Mouse (Mus musculus) large intestine, adult 2 months (tissue): Measurements from ENCODE around the gene Hps5. TPM values are rescaled to one million over a fixed set of nuclear protein-coding genes. Genes with fewer than 3 reads are reported as not detected.
"Not testable (repeated sequence)": the region's sequence is repeated elsewhere in the genome, so short reads cannot be mapped to it uniquely, and the experiment has no call there.

ENCODE experiments used
- DNase-seq: peaks from one replicate; pipeline ENCODE4 v3.0.0-alpha.2; 2012; ENCODE audit warnings: low read depth, low spot score
- WGBS: fragments of 180-500 bp; shearing (Covaris S2); methylation state at CpG from one replicate; pipeline ENCODE4 v1.1.7; 2018; 5-methylcytosine and 5-hydroxymethylcytosine counted together
- polyA plus RNA-seq: library from polyadenylated mRNA; depleted of rRNA; stranded (reverse); fragments of >200 nt; gene quantifications from 2 replicates; pipeline ENCODE4 v1.2.3, GENCODE M21; 2012

Gene Hps5
- polyA plus RNA-seq, 1 experiment, result 27.6 TPM

GRCm38 (mm10) chr7:46746381-46746780 lies 49.5 kb downstream of the Hps5 start:
- 65% methylated on average over 7 of the region's 7 CpGs for WGBS
- DNase-seq, result no peak

GRCm38 (mm10) chr7:46745816-46746215 lies 50.0 kb downstream of the Hps5 start:
- DNase-seq, result no peak
- 69% methylated on average over 3 of the region's 3 CpGs for WGBS

GRCm38 (mm10) chr7:46742880-46743279 lies 53.0 kb downstream of the Hps5 start, which contains the start of gene Saa1:
TSS of gene Saa1 (minus strand) at chr7:46742980.
- not testable (repeated sequence) for DNase-seq
- 56% methylated on average over 3 of the region's 3 CpGs for WGBS

GRCm38 (mm10) chr7:46740041-46740440 lies 55.8 kb downstream of the Hps5 start:
- WGBS, result 64% methylated on average over 5 of the region's 5 CpGs
- DNase-seq, result not testable (repeated sequence)

- WGBS, result 25% methylated on average over 12 of the region's 12 CpGs
- DNase-seq, result peak; percentile 85
Observed at GRCm38 (mm10) chr7:46738561-46739460, 57.1 kb downstream of the Hps5 start.

- DNase-seq, result peak; percentile 73
- WGBS, result 60% methylated on average over 2 of the region's 2 CpGs
Observed at GRCm38 (mm10) chr7:46734983-46735382, 60.9 kb downstream of the Hps5 start.

- DNase-seq, result no peak
- WGBS, result 84% methylated on average over 4 of the region's 4 CpGs
Observed at GRCm38 (mm10) chr7:46732458-46732857, 63.4 kb downstream of the Hps5 start, which contains the start of gene Saa4. TSS of gene Saa4 (minus strand) at chr7:46732603.

GRCm38 (mm10) chr7:46727584-46727983 lies 68.3 kb downstream of the Hps5 start:
- WGBS, result 75% methylated on average over 1 of the region's 1 CpGs
- no peak for DNase-seq

GRCm38 (mm10) chr7:46724396-46724795 lies 71.5 kb downstream of the Hps5 start:
- no peak for DNase-seq
- WGBS, result 83% methylated on average over 5 of the region's 5 CpGs

- no peak for DNase-seq
- 52% methylated on average over 3 of the region's 3 CpGs for WGBS
Observed at GRCm38 (mm10) chr7:46723849-46724248, 72.0 kb downstream of the Hps5 start.

GRCm38 (mm10) chr7:46723354-46723753 lies 72.5 kb downstream of the Hps5 start:
- no peak for DNase-seq
- 86% methylated on average over 6 of the region's 6 CpGs for WGBS

GRCm38 (mm10) chr7:46720460-46720859 lies 75.4 kb downstream of the Hps5 start:
- WGBS, result 83% methylated on average over 9 of the region's 9 CpGs
- DNase-seq, result no peak

GRCm38 (mm10) chr7:46719526-46719925 lies 76.3 kb downstream of the Hps5 start:
- no peak for DNase-seq
- WGBS, result 22% methylated on average over 7 of the region's 7 CpGs

- WGBS, result 85% methylated on average over 7 of the region's 7 CpGs
- DNase-seq, result no peak
Observed at GRCm38 (mm10) chr7:46718591-46719270, 77.1 kb downstream of the Hps5 start.

- no peak for DNase-seq
- WGBS, result 31% methylated on average over 5 of the region's 5 CpGs
Observed at GRCm38 (mm10) chr7:46716897-46717296, 79.0 kb downstream of the Hps5 start.

- no peak for DNase-seq
- 88% methylated on average over 5 of the region's 5 CpGs for WGBS
Observed at GRCm38 (mm10) chr7:46715600-46715999, 80.3 kb downstream of the Hps5 start, which contains the start of gene Saa3. TSS of gene Saa3 (minus strand) at chr7:46715700.

GRCm38 (mm10) chr7:46714518-46714917 lies 81.3 kb downstream of the Hps5 start:
- peak; percentile 70 for DNase-seq
- 27% methylated on average over 6 of the region's 6 CpGs for WGBS

- WGBS, result 65% methylated on average over 6 of the region's 6 CpGs
- no peak for DNase-seq
Observed at GRCm38 (mm10) chr7:46712250-46712649, 83.6 kb downstream of the Hps5 start.
